Mouse (Mus musculus): ENCODE data around the gene Gm11361.

Gm11361 gene

DNA sequence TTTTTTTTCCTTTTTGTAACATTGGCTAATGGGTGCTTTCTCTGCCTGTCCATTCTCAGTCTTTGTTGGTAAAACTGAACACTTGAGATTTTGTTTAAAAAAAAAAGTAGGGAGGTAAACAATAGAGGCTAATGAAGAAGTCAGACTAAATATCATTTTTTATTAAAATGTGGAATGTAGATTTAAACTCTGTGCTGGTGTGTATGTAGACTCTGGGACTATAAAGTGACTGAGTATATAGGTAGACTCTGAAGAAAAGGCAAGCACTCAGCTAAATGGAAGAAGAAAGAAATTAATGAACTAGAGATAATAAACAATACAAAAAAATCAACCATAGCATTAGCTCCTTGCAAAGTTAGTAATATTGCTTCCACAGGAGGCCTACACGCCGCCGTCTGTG is at the start of gene Gm11361:
Gm11361 (plus strand) TSS at position 301 of the 400 bp plus-strand sequence.
- no peak for DNase-seq (ENCODE audit: low read depth, low spot score)

- no peak for DNase-seq (ENCODE audit: low read depth, low spot score)
Observed at GRCm38 (mm10) chr13:28264399-28264798, 7.1 kb downstream of the Gm11361 start.

GRCm38 (mm10) chr13:28287368-28287767 is 30.0 kb downstream of the Gm11361 start:
- DNase-seq (ENCODE audit: low read depth, low spot score), result no peak

- DNase-seq (ENCODE audit: low read depth, low spot score), result no peak
Observed at GRCm38 (mm10) chr13:28294272-28294671, 36.9 kb downstream of the Gm11361 start.

DNA sequence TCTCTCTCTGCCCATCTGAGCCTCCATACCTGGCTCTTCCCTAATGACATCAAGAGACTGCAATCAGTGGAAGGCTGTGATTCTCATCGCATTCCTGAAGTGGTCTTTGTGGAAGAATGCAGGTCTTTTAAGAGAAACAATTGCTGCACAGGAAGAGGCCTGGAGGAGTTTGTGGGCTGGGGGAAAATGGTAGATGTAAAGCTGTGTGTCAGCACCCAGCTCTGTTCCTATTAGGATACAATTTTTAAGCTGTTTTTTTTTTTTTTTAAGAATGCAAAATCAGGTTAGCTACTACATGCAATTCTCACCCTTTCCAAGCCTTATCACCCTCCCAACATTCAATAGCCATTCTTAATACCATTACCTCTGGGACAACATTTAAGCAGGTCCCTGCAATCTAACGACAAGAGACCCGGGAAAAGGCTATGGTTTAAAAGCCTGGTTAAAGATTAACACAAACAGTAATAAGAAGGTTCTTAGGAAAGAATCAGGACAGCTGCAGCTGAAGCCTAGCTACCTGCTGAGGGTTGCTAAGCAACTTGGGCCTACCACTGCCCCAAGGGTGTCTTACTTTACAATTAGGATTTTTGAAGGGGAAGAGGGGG is 37.5 kb downstream of the Gm11361 start:
- DNase-seq (ENCODE audit: low read depth, low spot score), result peak; percentile 26

DNA sequence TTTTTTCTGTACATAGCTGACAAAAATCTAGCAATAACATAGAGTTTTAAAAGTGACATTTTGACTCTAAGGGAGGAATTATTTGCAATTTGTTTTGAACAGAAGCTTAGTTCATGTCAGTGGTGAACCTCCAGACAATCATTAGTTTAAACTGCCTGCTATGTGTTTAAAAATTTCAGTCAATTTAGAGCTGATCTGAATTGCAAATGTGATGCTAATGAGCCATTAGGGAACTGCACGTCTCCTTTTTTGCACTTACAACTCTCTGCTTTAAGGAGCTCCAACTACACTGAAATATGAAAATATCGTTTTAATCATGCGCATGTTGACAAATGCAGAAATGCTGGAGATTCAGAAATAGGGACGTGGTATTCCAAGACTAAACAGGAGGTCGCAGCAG is 38.2 kb downstream of the Gm11361 start:
- no peak for DNase-seq (ENCODE audit: low read depth, low spot score)

DNA sequence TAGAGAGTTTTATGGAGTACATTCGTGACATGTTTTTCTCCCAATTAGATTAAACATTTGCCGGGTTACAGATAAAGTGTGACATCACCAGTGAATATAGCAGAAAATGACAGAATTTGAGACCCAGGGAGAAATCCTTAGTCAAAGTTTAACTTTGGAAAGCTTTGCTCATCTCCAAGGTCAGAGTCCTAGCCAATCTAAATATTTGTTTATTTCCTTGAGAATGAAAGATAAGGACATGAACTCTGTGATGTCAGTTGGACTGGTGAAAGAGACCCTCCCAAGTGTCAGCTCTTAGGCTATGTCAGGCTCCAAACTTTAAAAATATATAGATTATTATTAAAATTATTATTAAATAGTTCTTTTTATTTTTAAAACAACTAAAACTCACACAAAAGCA is 39.8 kb downstream of the Gm11361 start:
- DNase-seq (ENCODE audit: low read depth, low spot score), result no peak

DNA sequence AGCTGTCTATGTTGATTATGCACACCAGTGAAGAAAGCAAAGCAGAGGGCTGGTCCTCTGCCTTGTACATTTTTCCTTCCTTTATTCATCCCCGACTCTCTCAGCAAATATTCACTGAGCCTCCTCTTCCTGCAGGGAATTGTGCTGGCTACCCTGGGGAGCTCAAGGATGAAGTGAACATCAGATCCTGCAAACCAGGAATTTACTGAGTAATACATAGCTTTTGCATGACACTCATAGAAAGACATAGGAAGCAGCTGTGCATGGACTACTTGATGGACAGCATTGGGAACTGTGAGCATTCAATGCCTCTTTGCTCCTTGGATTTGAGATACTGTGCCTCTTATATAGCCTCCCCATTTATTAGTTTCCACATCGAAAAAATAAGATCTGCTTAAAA is 40.2 kb downstream of the Gm11361 start:
- DNase-seq (ENCODE audit: low read depth, low spot score), result no peak

Measured in embryo, embryonic 11.5 days (tissue).